In the genomic region with DNA sequence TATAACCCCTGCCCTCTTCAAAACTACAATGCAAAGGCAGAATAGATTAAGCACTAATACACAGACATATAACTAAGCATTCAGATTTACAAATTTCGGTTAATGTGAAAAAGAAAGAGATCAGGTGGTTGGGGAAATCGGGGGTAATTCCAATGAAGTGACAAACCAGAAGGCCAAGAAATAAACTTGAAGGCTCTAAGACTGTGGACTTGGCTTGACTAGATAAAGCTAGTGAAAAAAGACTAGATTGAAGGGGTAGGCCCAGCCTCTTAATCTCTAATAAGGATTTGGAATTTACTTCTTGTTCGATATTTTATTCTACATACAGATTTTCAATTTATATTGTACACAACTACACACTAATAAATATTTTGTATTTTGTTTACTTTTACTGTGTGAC, we compare ENCODE assay signal across 9 mouse cellular contexts. TPM values are rescaled to one million over a fixed set of nuclear protein-coding genes. Genes with fewer than 3 reads are reported as not detected.
A peak's percentile ranks its signal among the peaks of the same experiment; 100 is the strongest.
DNase-seq lines count a peak whose midpoint lies in the region; ATAC-seq and TF ChIP-seq lines count a peak whose summit lies in the region.
"Had no signal": no experiment of that assay in that cellular context is flagged by ENCODE, and none has a peak within 500 bp of the region (broad histone marks: within the 10 kb centered on the region; RNA-seq: fewer than 3 reads in every experiment).

Gene Arhgef26 (plus strand): TSS at position 301 of the 400 bp plus-strand sequence.

- H3K4me3 ChIP-seq in heart, embryonic 12.5 days, result peak within 1 kb of the TSS; percentile 78
- peak within 1 kb of the TSS; percentile 84 for H3K4me3 ChIP-seq in E14TG2a.4 (replicated peaks; ENCODE audit: low read length)
- H3K4me3 ChIP-seq in hindbrain, embryonic 10.5 days, result peak within 1 kb of the TSS; percentile 79
- H3K4me3 ChIP-seq in liver, embryonic 11.5 days (ENCODE audit: low read depth, low read length), result peak within 1 kb of the TSS; percentile 60

- peak within 1 kb of the TSS; percentile 71 for H3K9ac ChIP-seq in heart, embryonic 12.5 days
- H3K9ac ChIP-seq in liver, embryonic 11.5 days (ENCODE audit: low read depth, low read length), result peak within 1 kb of the TSS; percentile 30; the same call in 1 of the 2 replicates

- 0 out of 2 replicates have a peak within 1 kb of the TSS, but pooled peaks have one; percentile 17 for H3K27ac ChIP-seq in heart, embryonic 12.5 days (ENCODE audit: poor library complexity, severe bottlenecking)
- peak within 1 kb of the TSS; percentile 87 for H3K27ac ChIP-seq in hindbrain, embryonic 10.5 days
- no peak within 1 kb of the TSS for H3K27ac ChIP-seq in liver, embryonic 11.5 days (ENCODE audit: low read depth, low read length)

- intact Hi-C loops in heart, postnatal 14 days (cut with DNase I), result no loop called here

- H3K9me3 ChIP-seq in heart, embryonic 12.5 days (replicated peaks), result no peaks in the 10 kb centered on the region
- no peaks in the 10 kb centered on the region for H3K9me3 ChIP-seq in E14TG2a.4 (ENCODE audit: low read length)
- H3K9me3 ChIP-seq in hindbrain, embryonic 10.5 days, result no peaks in the 10 kb centered on the region
- H3K9me3 ChIP-seq in liver, embryonic 11.5 days (ENCODE audit: control insufficient read depth, low read length), result no peaks in the 10 kb centered on the region

- H3K4me1 ChIP-seq in heart, embryonic 12.5 days (replicated peaks), result peaks cover 8% of the 10 kb centered on the region; the same call in 1 of the 2 replicates
- peaks cover 34% of the 10 kb centered on the region for H3K4me1 ChIP-seq in E14TG2a.4 (replicated peaks; ENCODE audit: low read depth, low read length)
- H3K4me1 ChIP-seq in hindbrain, embryonic 10.5 days (replicated peaks), result peaks cover 36% of the 10 kb centered on the region
- H3K4me1 ChIP-seq in liver, embryonic 11.5 days (replicated peaks; ENCODE audit: control insufficient read depth, insufficient read depth, low read length), result no peaks in the 10 kb centered on the region

- WGBS in heart, embryonic 12.5 days, result 77% methylated on average over 3 of the region's 3 CpGs
- WGBS in hindbrain, embryonic 10.5 days, result 79% methylated on average over 3 of the region's 3 CpGs
- WGBS in liver, embryonic 11.5 days, result 74% methylated on average over 3 of the region's 3 CpGs

- no peak for ATAC-seq in heart, embryonic 12.5 days (ENCODE audit: insufficient number of reproducible peaks, low FRiP score)
- ATAC-seq in liver, embryonic 11.5 days (replicated peaks; ENCODE audit: low FRiP score), result no peak
- ATAC-seq in frontal cortex, adult (ENCODE audit: low TSS enrichment), result no peak

- H3K36me3 ChIP-seq in heart, embryonic 12.5 days, result no peaks in the 10 kb centered on the region
- H3K36me3 ChIP-seq in E14TG2a.4 (ENCODE audit: insufficient read depth, low read length), result no peaks in the 10 kb centered on the region
- no peaks in the 10 kb centered on the region for H3K36me3 ChIP-seq in hindbrain, embryonic 10.5 days
- no peaks in the 10 kb centered on the region for H3K36me3 ChIP-seq in liver, embryonic 11.5 days (ENCODE audit: control insufficient read depth, insufficient read depth, low read length)

- no peaks in the 10 kb centered on the region; the same call in 1 of the 2 replicates for H3K27me3 ChIP-seq in heart, embryonic 12.5 days (replicated peaks)
- H3K27me3 ChIP-seq in E14TG2a.4 (ENCODE audit: insufficient read depth, low read length), result peaks cover 53% of the 10 kb centered on the region
- peaks cover 38% of the 10 kb centered on the region for H3K27me3 ChIP-seq in hindbrain, embryonic 10.5 days (ENCODE audit: insufficient read depth, poor library complexity, severe bottlenecking)
- peaks cover 34% of the 10 kb centered on the region for H3K27me3 ChIP-seq in liver, embryonic 11.5 days (replicated peaks; ENCODE audit: control insufficient read depth, insufficient read depth, low read length)
- H3K27me3 ChIP-seq: CH12.LX had no signal

- DNase-seq in heart, postnatal 14 days, result no peak
- no peak for DNase-seq in hindbrain, embryonic 10.5 days (ENCODE audit: low spot score)
- no peak for DNase-seq in liver, embryonic 11.5 days (ENCODE audit: low spot score)
- DNase-seq in adrenal gland, adult 18-20 months (ENCODE audit: low spot score in 2 of 2), result no peak
- DNase-seq in frontal cortex, postnatal 14 days (ENCODE audit: low spot score in 2 of 2), result no peak

- H3K4me2 ChIP-seq in heart, embryonic 12.5 days, result peak within 1 kb of the TSS; percentile 94
- H3K4me2 ChIP-seq in liver, embryonic 11.5 days, result peak within 1 kb of the TSS; percentile 89

- no peak for TF ChIP-seq CTCF in E14TG2a.4 (conservative IDR thresholded peaks at IDR 0.05; ENCODE audit: low read length)

RNA-seq across cellular contexts. Expression of gene Arhgef26, which starts in this region (rescaled TPM):
- 6.7 and 7.8 TPM in 2 replicates for polyA plus RNA-seq in heart, embryonic 12.5 days (2016; fragmentation: Nextera tagmentation; extraction: Ambion mirVana)
- total RNA-seq in heart, postnatal 14 days (2021), result 1 to 10 TPM; 2.9 to 3.4 TPM
- polyA plus RNA-seq in hindbrain, embryonic 10.5 days (2016; fragmentation: Nextera tagmentation; extraction: Ambion mirVana), result 8.8 and 10.9 TPM in 2 replicates
- 0.62 and 0.92 TPM in 2 replicates for polyA plus RNA-seq in liver, embryonic 11.5 days (2014; fragmentation: Nextera tagmentation; extraction: Ambion mirVana)
- 1 to 10 TPM; 2.3 to 2.7 TPM for total RNA-seq in adrenal gland, adult 18-20 months (2021)
